Mouse (Mus musculus) testis, adult 2 months (tissue): ENCODE data around the gene Stoml1. TPM values are rescaled to one million over a fixed set of nuclear protein-coding genes. Genes with fewer than 3 reads are reported as not detected.
A peak's percentile ranks its signal among the peaks of the same experiment; 100 is the strongest.

Experiments
- H3K27ac ChIP-seq: fragments of 200-500 bp; 2 replicates; pipeline ENCODE4 v1.5.1; 2012; ENCODE audit warnings: low read depth, low read length; ENCODE audit not compliant: control insufficient read depth, insufficient read depth
- H3K27me3 ChIP-seq: fragments of 200-500 bp; 2 replicates; pipeline ENCODE4 v1.6.1; 2012; ENCODE audit warnings: mild to moderate bottlenecking, low read length, moderate library complexity; ENCODE audit not compliant: control insufficient read depth, insufficient read depth
- H3K36me3 ChIP-seq: fragments of 200-500 bp; 2 replicates; pipeline ENCODE4 v1.6.1; 2012; ENCODE audit warnings: mild to moderate bottlenecking, low read length; ENCODE audit not compliant: control insufficient read depth, insufficient read depth
- H3K4me1 ChIP-seq: fragments of 200-500 bp; 2 replicates; pipeline ENCODE4 v1.6.1; 2012; ENCODE audit warnings: low read length; ENCODE audit not compliant: control insufficient read depth, insufficient read depth
- H3K4me3 ChIP-seq: fragments of 200-500 bp; 2 replicates; pipeline ENCODE4 v1.5.1; 2012; ENCODE audit warnings: low read depth, mild to moderate bottlenecking, low read length, moderate library complexity, mixed read lengths; ENCODE audit not compliant: control insufficient read depth
- CTCF ChIP-seq: fragments of 200-500 bp; IDR thresholded peaks from 2 replicates; pipeline ENCODE4 v1.5.1; 2012; ENCODE audit warnings: low read depth, mild to moderate bottlenecking, inconsistent platforms, low read length, moderate library complexity; ENCODE audit not compliant: control insufficient read depth, insufficient read depth, insufficient replicate concordance
- POLR2A ChIP-seq: fragments of 200-500 bp; IDR thresholded peaks from 2 replicates; pipeline ENCODE4 v1.6.1; 2012; ENCODE audit warnings: low read depth, mild to moderate bottlenecking, inconsistent platforms, low read length, moderate library complexity; ENCODE audit not compliant: control insufficient read depth
- polyA plus RNA-seq: library from polyadenylated mRNA; depleted of rRNA; stranded (reverse); fragments of >200 nt; gene quantifications from 2 replicates; pipeline ENCODE4 v1.2.3, GENCODE M21; 2012

Gene Stoml1
- polyA plus RNA-seq, 1 experiment, result 11.5 TPM

DNA sequence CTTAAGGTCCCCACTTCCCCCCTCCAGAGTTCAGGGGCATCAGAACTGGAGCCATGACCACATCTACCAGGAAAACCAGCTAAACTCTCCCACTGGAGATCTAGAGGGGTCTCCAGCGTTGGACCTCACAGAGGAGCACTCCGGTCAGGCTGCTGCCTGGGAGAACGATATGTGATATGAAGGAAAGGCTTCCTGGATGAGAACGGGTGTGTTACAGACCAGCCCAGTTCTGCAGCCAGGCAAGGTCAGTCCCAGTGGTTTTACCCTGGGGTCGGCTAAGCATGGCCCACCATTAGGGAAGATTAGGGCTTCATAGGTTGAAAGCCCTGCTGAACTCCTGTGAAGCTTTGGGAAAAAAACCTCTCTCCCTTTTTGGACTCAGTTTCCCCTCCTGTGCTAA, 39.6 kb upstream of the Stoml1 start:
- Histone ChIP-seq H3K27me3 (no peaks in the 10 kb centered on the region), H3K27ac (no peak overlapping the region), H3K4me1 (no peaks in the 10 kb centered on the region), H3K36me3 (no peaks in the 10 kb centered on the region), H3K4me3 (no peak overlapping the region)
- TF ChIP-seq CTCF, result no peak
- no peak for TF ChIP-seq POLR2A

- Histone ChIP-seq H3K4me3 (no peak overlapping the region), H3K27me3 (no peaks in the 10 kb centered on the region), H3K4me1 (no peaks in the 10 kb centered on the region), H3K27ac (no peak overlapping the region), H3K36me3 (no peaks in the 10 kb centered on the region)
- no peak for TF ChIP-seq POLR2A
- TF ChIP-seq CTCF, result no peak
Measured at GRCm38 (mm10) chr9:58213865-58214264, 39.1 kb upstream of the Stoml1 start.

DNA sequence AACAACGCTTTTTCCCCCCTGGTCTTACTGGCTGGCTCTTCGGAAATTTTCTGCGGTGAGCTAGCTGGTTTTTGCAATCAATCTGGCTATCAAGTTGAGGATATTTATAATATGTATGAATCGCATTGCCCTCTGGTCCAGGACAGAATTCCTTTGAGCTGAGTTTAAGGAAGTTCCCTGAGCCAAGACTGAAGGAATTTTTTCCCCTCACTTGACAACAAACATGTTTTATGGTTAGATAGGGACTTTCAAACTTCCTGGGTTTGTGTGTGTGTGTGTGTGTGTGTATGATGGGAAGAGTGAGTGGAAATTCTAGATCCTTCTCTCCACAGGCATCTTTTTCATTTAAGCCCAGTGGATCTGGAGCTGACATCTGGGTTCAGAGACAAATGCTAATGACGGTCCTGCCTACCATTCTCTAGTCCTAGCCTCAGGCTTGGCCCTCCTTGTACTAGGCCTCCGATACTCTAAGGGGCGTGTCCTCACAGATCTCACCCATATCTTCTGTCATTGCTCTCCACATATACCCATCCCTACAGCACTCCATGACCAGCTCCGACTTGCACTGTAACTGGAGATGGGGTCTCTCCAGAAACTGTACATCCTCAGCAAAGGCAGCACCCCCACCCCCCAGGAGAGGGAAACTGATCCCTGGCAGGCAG, 38.3 kb upstream of the Stoml1 start:
- no peak for TF ChIP-seq CTCF
- TF ChIP-seq POLR2A, result no peak
- Histone ChIP-seq H3K36me3 (no peaks in the 10 kb centered on the region), H3K4me1 (no peaks in the 10 kb centered on the region), H3K27me3 (no peaks in the 10 kb centered on the region), H3K27ac (no peak overlapping the region), H3K4me3 (no peak overlapping the region)

- H3K36me3 ChIP-seq, result no peaks in the 10 kb centered on the region
- no peak for TF ChIP-seq POLR2A
- peak; percentile 39; the same call in 1 of the 2 replicates for TF ChIP-seq CTCF
- H3K4me3 ChIP-seq, result no peak overlapping the region
- no peaks in the 10 kb centered on the region for H3K27me3 ChIP-seq
- H3K27ac ChIP-seq, result no peak overlapping the region
- no peaks in the 10 kb centered on the region; the same call in 1 of the 2 replicates for H3K4me1 ChIP-seq
Measured at GRCm38 (mm10) chr9:58216402-58216801, 36.6 kb upstream of the Stoml1 start.

- Histone ChIP-seq H3K27ac (no peak overlapping the region), H3K4me3 (no peak overlapping the region), H3K27me3 (no peaks in the 10 kb centered on the region), H3K36me3 (no peaks in the 10 kb centered on the region), H3K4me1 (no peaks in the 10 kb centered on the region; the same call in 1 of the 2 replicates)
- TF ChIP-seq CTCF (no peak), POLR2A (no peak)
Measured at GRCm38 (mm10) chr9:58218539-58218938, 34.4 kb upstream of the Stoml1 start.

- Histone ChIP-seq H3K27me3 (no peaks in the 10 kb centered on the region), H3K4me3 (peak overlapping the region; percentile 6), H3K36me3 (no peaks in the 10 kb centered on the region), H3K27ac (no peak overlapping the region), H3K4me1 (no peaks in the 10 kb centered on the region; the same call in 1 of the 2 replicates)
- TF ChIP-seq CTCF, result peak; percentile 74; the same call in 1 of the 2 replicates
- no peak for TF ChIP-seq POLR2A
Measured at GRCm38 (mm10) chr9:58220218-58220903, 32.6 kb upstream of the Stoml1 start.

- no peak overlapping the region for H3K4me3 ChIP-seq
- no peaks in the 10 kb centered on the region for H3K36me3 ChIP-seq
- no peaks in the 10 kb centered on the region for H3K27me3 ChIP-seq
- no peaks in the 10 kb centered on the region; the same call in 1 of the 2 replicates for H3K4me1 ChIP-seq
- TF ChIP-seq CTCF, result no peak
- no peak for TF ChIP-seq POLR2A
- H3K27ac ChIP-seq, result no peak overlapping the region
Measured at GRCm38 (mm10) chr9:58224356-58224755, 28.6 kb upstream of the Stoml1 start.
